Mouse (Mus musculus) heart, adult 18-20 months (tissue): ENCODE results near the gene Tmem54. TPM values are rescaled to one million over a fixed set of nuclear protein-coding genes. Genes with fewer than 3 reads are reported as not detected.

Source experiments
- DNase-seq, 2 experiments: peaks; one replicate each; pipeline ENCODE4 v3.0.0; 2021 to 2022; ENCODE audit warnings: mixed read lengths in 1 of 2
- total RNA-seq, 2 experiments: library from RNA; stranded (reverse); gene quantifications; 2 replicates each; pipeline ENCODE4 v1.2.3; 2021

Gene Tmem54
- total RNA-seq, 2 experiments from 2014 or later, result not detected

- no peak for DNase-seq
These were observed 24.0 kb downstream of the Tmem54 start for GRCm38 (mm10) chr4:129129387-129129786.

GRCm38 (mm10) chr4:129130149-129130548 is 24.8 kb downstream of the Tmem54 start:
- DNase-seq, result peak in 1 of 2 experiments; percentile 61

GRCm38 (mm10) chr4:129130755-129131303 is 25.5 kb downstream of the Tmem54 start:
- DNase-seq, result no peak

- DNase-seq, result peak; percentile 61 to 89
These were observed 29.6 kb downstream of the Tmem54 start for GRCm38 (mm10) chr4:129134799-129135585.

- DNase-seq, result no peak
These were observed 30.3 kb downstream of the Tmem54 start for GRCm38 (mm10) chr4:129135637-129136036.

- no peak for DNase-seq
These were observed 30.8 kb downstream of the Tmem54 start for GRCm38 (mm10) chr4:129136189-129136578.

GRCm38 (mm10) chr4:129136579-129137391 is 31.4 kb downstream of the Tmem54 start, which contains the start of gene Fndc5:
Gene Fndc5, plus strand, starts transcription at chr4:129136999.
- DNase-seq, result peak in 1 of 2 experiments; percentile 34

- peak in 1 of 2 experiments; percentile 46 for DNase-seq
These were observed 32.3 kb downstream of the Tmem54 start for GRCm38 (mm10) chr4:129137392-129138321.

GRCm38 (mm10) chr4:129139642-129140041 is 34.3 kb downstream of the Tmem54 start:
- DNase-seq, result no peak

- no peak for DNase-seq
These were observed 35.5 kb downstream of the Tmem54 start for GRCm38 (mm10) chr4:129140808-129141207.

GRCm38 (mm10) chr4:129141560-129142438 is 36.5 kb downstream of the Tmem54 start:
- peak; percentile 63 to 79 for DNase-seq

- peak in 1 of 2 experiments; percentile 41 for DNase-seq
These were observed 37.2 kb downstream of the Tmem54 start for GRCm38 (mm10) chr4:129142439-129143045.

GRCm38 (mm10) chr4:129143509-129143908 is 38.2 kb downstream of the Tmem54 start:
- no peak for DNase-seq

- no peak for DNase-seq
These were observed 39.3 kb downstream of the Tmem54 start for GRCm38 (mm10) chr4:129144401-129145367.

GRCm38 (mm10) chr4:129145411-129145810 is 40.1 kb downstream of the Tmem54 start:
- no peak for DNase-seq

GRCm38 (mm10) chr4:129145943-129146342 is 40.6 kb downstream of the Tmem54 start:
- DNase-seq, result no peak

- no peak for DNase-seq
These were observed 41.0 kb downstream of the Tmem54 start for GRCm38 (mm10) chr4:129146392-129146791.

GRCm38 (mm10) chr4:129147552-129148103 is 42.3 kb downstream of the Tmem54 start:
- peak; percentile 25 to 44 for DNase-seq

- DNase-seq, result no peak
These were observed 44.0 kb downstream of the Tmem54 start for GRCm38 (mm10) chr4:129149321-129149720.
